Mouse (Mus musculus) liver, postnatal 0 days (tissue): ENCODE results near the gene Nhlh1. TPM values are rescaled to one million over a fixed set of nuclear protein-coding genes. Genes with fewer than 3 reads are reported as not detected.

Experiments used
- ATAC-seq: fragments of 200-750 bp; cut with Nextera tagmentation; 2 replicates; pipeline ENCODE4 v1.8.0; 2017; ENCODE audit warnings: mild to moderate bottlenecking, moderate library complexity
- DNase-seq: peaks from one replicate; pipeline ENCODE4 v3.0.0-alpha.2; 2016
- H3K27ac ChIP-seq: fragments of 300-500 bp; sonication (generic); 2 replicates; pipeline ENCODE4 v1.5.1; 2014; ENCODE audit warnings: antibody characterized with exemption, moderate library complexity, mild to moderate bottlenecking, low read depth
- H3K27me3 ChIP-seq: fragments of 300-500 bp; sonication (generic); 2 replicates; pipeline ENCODE4 v1.6.1; 2014; ENCODE audit warnings: low read length, control low read depth, mixed read lengths; ENCODE audit not compliant: insufficient read depth
- H3K36me3 ChIP-seq: fragments of 300-500 bp; sonication (generic); replicated peaks from 2 replicates; pipeline ENCODE4 v1.6.1; 2014; ENCODE audit warnings: mild to moderate bottlenecking, control low read depth, low read length, moderate library complexity, mixed read lengths; ENCODE audit not compliant: insufficient read depth
- H3K4me1 ChIP-seq: fragments of 300-500 bp; sonication (generic); 2 replicates; pipeline ENCODE4 v1.6.1; 2014; ENCODE audit warnings: antibody characterized with exemption, mild to moderate bottlenecking, control low read depth; ENCODE audit not compliant: insufficient read depth
- H3K4me2 ChIP-seq: fragments of 300-500 bp; sonication (generic); 2 replicates; pipeline ENCODE4 v1.6.1; 2014; ENCODE audit warnings: low read depth, mild to moderate bottlenecking, low read length, moderate library complexity, mixed read lengths
- H3K4me3 ChIP-seq: fragments of 300-500 bp; sonication (generic); 2 replicates; pipeline ENCODE4 v1.5.1; 2014; ENCODE audit warnings: low read depth, low read length
- H3K9ac ChIP-seq: fragments of 300-500 bp; sonication (generic); replicated peaks from 2 replicates; pipeline ENCODE4 v1.6.1; 2014; ENCODE audit warnings: mild to moderate bottlenecking, moderate library complexity
- H3K9me3 ChIP-seq: fragments of 300-500 bp; sonication (generic); 2 replicates; pipeline ENCODE4 v1.6.1; 2016; ENCODE audit warnings: mild to moderate bottlenecking, control low read depth, low read length, mixed read lengths
- CTCF ChIP-seq: sonication (generic); IDR thresholded peaks from 2 replicates; pipeline ENCODE4 v1.5.1; 2016; ENCODE audit warnings: antibody characterized with exemption, low read depth
- EP300 ChIP-seq: IDR thresholded peaks from 2 replicates; pipeline ENCODE4 v1.6.1; 2016; ENCODE audit warnings: antibody characterized with exemption, low read depth, mild to moderate bottlenecking
- WGBS: fragments of 180-500 bp; shearing (Covaris S2); extraction: QIAGEN DNeasy Blood & Tissue Kit; methylation state at CpG from one replicate; pipeline ENCODE4 v1.1.7; 2014; ENCODE audit not compliant: insufficient replicate concordance; 5-methylcytosine and 5-hydroxymethylcytosine counted together
- polyA plus RNA-seq: library from polyadenylated mRNA; unstranded; fragments of >200 nt; fragmentation: Nextera tagmentation; extraction: Ambion mirVana; gene quantifications from 2 replicates; pipeline ENCODE4 v1.2.1, GENCODE M21; 2015

Nhlh1 gene
- polyA plus RNA-seq, 1 experiment from 2014 or later, result not detected

- Histone ChIP-seq H3K36me3 (no peaks in the 10 kb centered on the region), H3K4me1 (peaks cover under 1% of the 10 kb centered on the region; the same call in 1 of the 2 replicates), H3K9me3 (no peaks in the 10 kb centered on the region), H3K4me3 (no peak overlapping the region), H3K27me3 (peaks cover 26% of the 10 kb centered on the region), H3K9ac (no peak overlapping the region), H3K27ac (no peak overlapping the region), H3K4me2 (no peak overlapping the region)
- TF ChIP-seq EP300, result no peak
- no peak for TF ChIP-seq CTCF
- ATAC-seq, result no peak
- WGBS, result 68% methylated on average over 7 of the region's 7 CpGs
- no peak for DNase-seq
These were observed 1.5 kb upstream of the Nhlh1 start for GRCm38 (mm10) chr1:172058874-172059273.

DNA sequence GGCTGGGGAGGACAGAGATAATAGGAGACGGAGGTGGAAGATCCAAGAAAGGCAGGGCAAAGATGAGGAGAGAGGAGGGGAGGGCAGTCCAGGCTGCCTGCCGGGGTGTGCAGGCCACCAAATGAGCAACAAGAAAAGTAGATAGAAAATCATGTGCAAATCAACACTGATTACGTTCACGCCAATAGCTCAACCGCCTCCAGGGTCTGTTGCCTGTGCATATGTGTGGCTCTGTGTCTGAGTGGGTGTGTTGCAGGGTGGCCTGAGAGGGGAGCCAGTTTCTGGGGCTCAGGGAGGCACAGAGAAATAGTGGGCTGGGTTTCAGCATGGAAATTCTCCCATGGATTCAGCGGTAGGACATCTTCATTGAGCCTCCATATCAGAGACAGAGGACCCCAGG is 948 bp upstream of the Nhlh1 start:
- no peak for DNase-seq
- ATAC-seq, result no peak
- WGBS, result 71% methylated on average over 6 of the region's 6 CpGs
- Histone ChIP-seq H3K27ac (no peak overlapping the region), H3K4me3 (no peak overlapping the region), H3K9ac (no peak overlapping the region), H3K36me3 (no peaks in the 10 kb centered on the region), H3K4me1 (peaks cover 3% of the 10 kb centered on the region; the same call in 1 of the 2 replicates), H3K9me3 (no peaks in the 10 kb centered on the region), H3K27me3 (peaks cover 31% of the 10 kb centered on the region), H3K4me2 (no peak overlapping the region)
- TF ChIP-seq CTCF, result no peak
- no peak for TF ChIP-seq EP300

DNA sequence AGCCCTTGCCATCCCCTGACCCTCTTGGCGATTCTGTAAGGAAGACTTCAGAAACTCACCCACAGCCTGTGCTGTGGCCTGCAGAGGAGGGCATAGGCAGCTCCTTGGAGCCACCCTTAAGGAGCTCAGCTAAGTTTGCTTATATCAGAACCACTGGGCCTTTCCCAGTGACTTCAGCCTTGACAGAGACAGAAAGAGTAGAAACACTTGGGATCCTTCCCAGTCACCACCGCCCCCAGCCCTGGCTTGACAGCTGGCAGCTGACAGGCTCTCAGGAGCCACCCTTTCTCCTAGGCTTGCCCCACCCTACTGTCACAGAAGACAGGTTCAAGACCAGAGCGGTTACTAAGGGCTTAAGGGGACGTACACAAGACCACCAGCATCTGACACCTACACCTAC is 1.1 kb downstream of the Nhlh1 start:
- H3K4me3 ChIP-seq, result no peak overlapping the region
- TF ChIP-seq CTCF (no peak), EP300 (no peak)
- no peaks in the 10 kb centered on the region for H3K36me3 ChIP-seq
- no peaks in the 10 kb centered on the region for H3K9me3 ChIP-seq
- no peak overlapping the region for H3K4me2 ChIP-seq
- no peak overlapping the region for H3K9ac ChIP-seq
- H3K27me3 ChIP-seq, result peaks cover 50% of the 10 kb centered on the region
- peaks cover 3% of the 10 kb centered on the region; the same call in 1 of the 2 replicates for H3K4me1 ChIP-seq
- DNase-seq, result no peak
- no peak for ATAC-seq
- H3K27ac ChIP-seq, result no peak overlapping the region
- 71% methylated on average over 4 of the region's 4 CpGs for WGBS

GRCm38 (mm10) chr1:172053541-172054440 is 3.6 kb downstream of the Nhlh1 start:
- WGBS, result 6% methylated on average over 39 of the region's 42 CpGs
- Histone ChIP-seq H3K36me3 (no peaks in the 10 kb centered on the region), H3K4me2 (peak overlapping the region; percentile 33), H3K4me1 (peaks cover 3% of the 10 kb centered on the region; the same call in 1 of the 2 replicates), H3K27me3 (peaks cover 54% of the 10 kb centered on the region), H3K27ac (no peak overlapping the region), H3K4me3 (peak overlapping the region; percentile 5), H3K9me3 (no peaks in the 10 kb centered on the region), H3K9ac (no peak overlapping the region)
- TF ChIP-seq EP300 (no peak), CTCF (no peak)
- no peak for ATAC-seq
- DNase-seq, result no peak

- Histone ChIP-seq H3K4me1 (peaks cover 3% of the 10 kb centered on the region; the same call in 1 of the 2 replicates), H3K27ac (no peak overlapping the region), H3K9me3 (no peaks in the 10 kb centered on the region), H3K9ac (no peak overlapping the region), H3K4me2 (no peak overlapping the region), H3K36me3 (no peaks in the 10 kb centered on the region), H3K4me3 (no peak overlapping the region), H3K27me3 (peaks cover 54% of the 10 kb centered on the region)
- no peak for DNase-seq
- no peak for ATAC-seq
- WGBS, result 15% methylated on average over 9 of the region's 10 CpGs
- TF ChIP-seq CTCF (no peak), EP300 (no peak)
These were observed 4.5 kb downstream of the Nhlh1 start for GRCm38 (mm10) chr1:172052766-172053279.

- H3K27ac ChIP-seq, result no peak overlapping the region
- ATAC-seq (no peak), DNase-seq (no peak)
- no peaks in the 10 kb centered on the region for H3K9me3 ChIP-seq
- no peak overlapping the region for H3K9ac ChIP-seq
- peaks cover 32% of the 10 kb centered on the region for H3K27me3 ChIP-seq
- no peaks in the 10 kb centered on the region for H3K36me3 ChIP-seq
- no peak for TF ChIP-seq CTCF
- no peak for TF ChIP-seq EP300
- H3K4me1 ChIP-seq, result peaks cover 3% of the 10 kb centered on the region; the same call in 1 of the 2 replicates
- 48% methylated on average over 13 of the region's 13 CpGs for WGBS
- no peak overlapping the region for H3K4me2 ChIP-seq
- H3K4me3 ChIP-seq, result no peak overlapping the region
These were observed 8.1 kb downstream of the Nhlh1 start for GRCm38 (mm10) chr1:172049131-172049782.
